Mouse (Mus musculus): ENCODE results near the gene Ptprn. TPM values are rescaled to one million over a fixed set of nuclear protein-coding genes. Genes with fewer than 3 reads are reported as not detected.

Gene Ptprn
- polyA plus RNA-seq (2012; rRNA removed): 0.40 and 0.65 TPM in 2 replicates

GRCm38 (mm10) chr1:75264091-75264880 is at the start of gene Ptprn:
Ptprn (minus strand) TSS chr1:75264502.
- DNase-seq (ENCODE audit: low spot score): no peak

GRCm38 (mm10) chr1:75311694-75312093 is 47.4 kb upstream of the Ptprn start:
- DNase-seq (ENCODE audit: low spot score): no peak

GRCm38 (mm10) chr1:75304662-75305061 is 40.4 kb upstream of the Ptprn start:
- no peak for DNase-seq (ENCODE audit: low spot score)

DNA sequence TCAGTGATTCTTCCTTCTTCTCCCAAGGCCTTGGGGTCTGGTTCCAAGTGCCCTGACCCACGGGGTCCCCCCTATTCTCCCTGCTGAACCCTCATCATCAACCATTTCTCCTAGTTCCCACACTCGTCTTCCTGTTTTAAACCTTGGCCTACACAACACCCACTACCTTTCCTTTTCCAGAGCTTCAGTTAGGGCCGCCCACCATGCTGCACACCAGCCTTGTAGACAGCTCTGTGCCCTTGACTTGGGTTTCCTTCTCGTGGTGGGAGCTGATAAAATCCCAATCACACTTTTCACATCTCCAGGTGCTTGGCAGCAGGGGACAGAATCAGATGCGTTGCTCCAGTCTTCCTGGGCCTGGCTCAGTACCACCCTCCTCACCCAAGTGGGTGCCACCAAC is 30.0 kb upstream of the Ptprn start:
- no peak for DNase-seq (ENCODE audit: low spot score)

- DNase-seq (ENCODE audit: low spot score): no peak
These were observed 29.0 kb upstream of the Ptprn start for GRCm38 (mm10) chr1:75293331-75293701.

GRCm38 (mm10) chr1:75292476-75293330 is 28.4 kb upstream of the Ptprn start:
- no peak for DNase-seq (ENCODE audit: low spot score)

DNA sequence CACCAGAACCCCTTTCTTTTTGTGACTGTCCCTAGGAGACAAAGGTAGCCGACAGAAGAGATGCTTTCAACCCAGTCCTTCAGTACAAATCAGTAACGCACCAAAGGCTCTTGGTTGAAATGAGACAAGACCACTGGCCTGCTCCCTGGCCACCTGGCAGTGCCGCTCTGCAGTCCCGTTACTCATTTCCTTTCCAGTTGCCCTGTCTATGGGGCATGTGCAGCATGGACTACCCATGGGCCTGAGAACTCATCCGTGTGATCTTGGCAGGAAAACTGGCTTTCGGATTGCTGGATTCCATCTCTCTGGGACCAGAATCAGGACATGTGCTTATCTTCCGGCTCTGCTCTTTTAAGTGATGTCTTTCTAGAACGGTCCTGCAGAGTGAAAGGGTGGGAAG is 27.0 kb upstream of the Ptprn start:
- no peak for DNase-seq (ENCODE audit: low spot score)

- DNase-seq (ENCODE audit: low spot score): no peak
These were observed 26.3 kb upstream of the Ptprn start for GRCm38 (mm10) chr1:75290582-75290981.

DNA sequence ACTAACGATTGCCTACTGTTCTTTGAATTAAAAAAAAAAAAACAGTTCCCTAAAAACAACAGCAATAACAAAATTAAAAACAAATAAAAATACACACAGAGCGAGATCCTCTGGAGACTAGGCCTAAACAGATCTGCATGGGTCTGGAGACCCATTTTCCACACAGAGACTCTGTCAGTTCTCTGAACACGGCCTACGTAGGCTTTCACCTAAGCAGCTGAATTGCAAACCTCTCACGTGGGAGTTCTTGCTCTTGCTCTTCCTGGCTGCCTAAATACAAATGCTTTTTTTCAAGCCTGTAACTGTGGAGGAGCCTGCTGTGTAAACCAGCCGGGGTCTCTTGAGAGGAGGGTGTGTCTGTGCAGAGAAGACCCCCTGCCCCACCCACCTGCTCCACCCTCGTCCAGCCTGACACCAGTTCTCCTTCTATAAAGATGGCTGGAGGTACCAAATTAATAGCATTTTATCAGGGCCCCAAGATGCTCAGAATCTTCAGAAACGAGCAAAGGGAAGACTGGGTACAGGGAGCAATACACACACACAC is 25.7 kb upstream of the Ptprn start:
- no peak for DNase-seq (ENCODE audit: low spot score)

GRCm38 (mm10) chr1:75289376-75289775 is 25.1 kb upstream of the Ptprn start:
- DNase-seq (ENCODE audit: low spot score): no peak

- no peak for DNase-seq (ENCODE audit: low spot score)
These were observed 20.6 kb upstream of the Ptprn start for GRCm38 (mm10) chr1:75284911-75285310.

DNA sequence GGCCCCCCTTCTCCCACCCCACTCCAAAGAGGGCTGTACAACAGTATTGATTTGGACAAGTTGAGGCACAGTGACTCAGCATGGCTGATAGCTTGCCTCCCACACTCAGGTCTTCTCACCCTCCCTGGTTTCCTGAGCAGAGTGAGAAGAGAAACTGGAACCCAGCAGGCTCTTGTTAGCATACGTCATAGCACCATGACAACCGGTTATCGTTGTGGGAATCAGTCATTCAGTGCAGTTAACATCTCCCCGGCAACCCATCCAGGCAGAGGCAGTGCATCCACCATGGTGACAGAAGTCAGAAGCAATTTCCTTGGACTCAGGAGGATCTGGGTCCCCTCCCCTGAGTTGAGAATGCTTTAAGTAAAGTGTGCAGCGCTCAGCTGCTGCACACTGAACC is 18.7 kb upstream of the Ptprn start:
- no peak for DNase-seq (ENCODE audit: low spot score)

GRCm38 (mm10) chr1:75278228-75278627 is 13.9 kb upstream of the Ptprn start, which contains the start of gene Resp18:
Resp18 (minus strand) TSS chr1:75278415.
- no peak for DNase-seq (ENCODE audit: low spot score)

DNA sequence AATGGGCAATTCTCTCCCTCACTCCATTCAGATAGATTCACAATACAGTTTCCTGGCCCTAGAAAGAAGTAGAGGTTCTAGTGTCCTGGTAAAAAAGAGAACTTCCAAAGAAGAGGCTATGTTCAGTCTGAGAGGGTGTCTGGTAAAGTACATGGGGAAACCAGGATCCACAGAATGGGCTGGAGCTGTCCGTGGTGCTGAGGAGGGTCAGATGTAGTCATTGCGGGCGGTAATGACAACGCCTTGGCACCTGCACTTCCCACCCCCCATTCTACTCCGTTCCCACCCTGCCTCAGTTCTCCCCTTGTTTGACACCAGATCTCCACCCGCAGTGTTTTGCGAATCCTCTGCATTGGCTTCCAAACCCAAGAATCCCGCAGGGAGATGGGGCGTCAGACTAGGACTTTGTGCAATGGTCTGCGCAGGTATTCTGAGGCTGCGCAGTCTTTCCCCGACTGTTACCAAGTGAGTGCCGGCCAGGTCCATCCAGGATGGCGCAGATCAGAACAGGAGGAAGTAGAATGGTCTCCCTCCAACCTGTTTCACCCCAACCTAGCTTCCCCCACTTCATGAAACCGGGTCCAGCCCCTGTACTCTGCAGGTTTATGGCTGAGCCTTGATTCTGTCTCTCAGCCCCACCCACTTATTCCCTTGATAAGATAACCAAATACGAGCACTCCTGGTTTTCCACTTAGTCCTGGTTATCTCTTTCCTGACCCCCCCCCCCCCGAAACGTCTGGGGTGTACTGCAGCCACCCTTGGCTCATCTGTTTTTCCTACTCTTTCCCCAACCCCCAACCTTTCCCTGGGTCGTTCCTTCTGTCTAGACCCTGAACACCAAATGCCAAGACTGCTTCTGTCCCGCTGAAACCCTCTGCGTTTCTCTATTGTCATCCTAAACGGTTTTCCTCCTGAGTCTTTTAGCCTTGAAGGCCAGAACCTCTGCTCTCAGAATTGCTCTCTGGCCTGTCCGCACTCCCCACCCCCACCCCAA is 13.2 kb upstream of the Ptprn start:
- DNase-seq (ENCODE audit: low spot score): no peak

GRCm38 (mm10) chr1:75262969-75263951 is 1.0 kb downstream of the Ptprn start:
- DNase-seq (ENCODE audit: low spot score): no peak

GRCm38 (mm10) chr1:75261278-75261677 is 3.0 kb downstream of the Ptprn start:
- DNase-seq (ENCODE audit: low spot score): no peak

DNA sequence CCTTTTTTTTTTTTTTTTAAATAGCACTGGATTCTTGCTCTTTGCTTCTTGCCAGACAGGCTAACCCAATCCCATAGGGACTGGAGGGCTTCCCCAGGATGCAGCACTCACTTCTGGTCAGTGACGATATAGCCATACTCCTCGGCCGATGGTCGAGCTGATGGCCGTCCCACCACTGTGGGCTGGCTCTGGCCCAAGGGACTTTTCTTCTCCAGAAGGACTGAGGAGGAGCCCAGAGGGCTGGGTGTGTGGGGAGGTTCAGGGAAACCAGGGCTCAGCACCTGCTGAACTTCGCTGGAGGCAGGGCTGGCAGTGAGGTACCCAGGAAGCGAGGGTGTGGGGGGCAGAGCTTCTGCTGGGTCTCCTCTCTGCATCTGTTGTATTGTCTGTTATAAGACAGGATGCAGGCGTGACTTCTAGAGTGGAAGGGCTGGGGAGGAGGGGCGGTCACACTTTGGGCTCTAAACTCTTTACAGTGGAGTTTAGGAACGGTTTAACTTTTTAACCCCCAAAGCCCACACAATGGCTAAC is 8.7 kb downstream of the Ptprn start:
- DNase-seq (ENCODE audit: low spot score): no peak

DNA sequence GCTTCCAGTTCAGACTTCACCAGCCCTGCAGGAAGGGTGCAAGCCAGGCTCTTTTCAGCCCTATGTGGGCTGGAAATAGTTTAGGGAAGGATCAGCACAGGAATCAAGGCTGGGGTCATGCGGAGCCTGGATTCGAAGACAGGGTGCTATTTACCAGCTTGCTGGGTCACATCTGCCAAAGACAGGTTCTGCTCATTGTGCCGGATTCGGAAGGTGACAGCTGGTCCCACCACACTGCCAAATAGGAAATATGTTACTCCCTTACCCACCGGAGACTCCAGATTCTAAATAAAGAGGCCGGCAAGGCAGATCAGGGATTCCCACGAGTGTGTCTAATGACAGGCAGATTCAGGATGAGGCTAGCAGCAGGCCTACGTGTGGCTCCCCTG is 9.7 kb downstream of the Ptprn start:
- DNase-seq (ENCODE audit: low spot score): no peak

GRCm38 (mm10) chr1:75253849-75254624 is 10.3 kb downstream of the Ptprn start:
- DNase-seq (ENCODE audit: low spot score): peak; percentile 47
